Mouse (Mus musculus): Measurements from ENCODE around the gene Tmem119.
"Not testable (repeated sequence)": the region's sequence is repeated elsewhere in the genome, so short reads cannot be mapped to it uniquely, and the experiment has no call there.

GRCm38 (mm10) chr5:113811824-113812420 is 11.6 kb upstream of the Tmem119 start:
- peak; percentile 7; the same call in 1 of the 2 replicates for TF ChIP-seq CTCF (IDR thresholded peaks at IDR 0.05; ENCODE audit: borderline replicate concordance, extremely low read depth, insufficient read depth, insufficient read length)
- TF ChIP-seq POLR2A (IDR thresholded peaks at IDR 0.05; ENCODE audit: borderline replicate concordance, extremely low read depth, insufficient read depth, insufficient read length, poor library complexity, severe bottlenecking): not testable (repeated sequence)

Measured in brain, embryonic 14.5 days (tissue).